Mouse (Mus musculus) midbrain, embryonic 15.5 days (tissue): Measurements from ENCODE around the gene Slc12a3. TPM values are rescaled to one million over a fixed set of nuclear protein-coding genes. Genes with fewer than 3 reads are reported as not detected.

Experiments used
- ATAC-seq: fragments of 200-750 bp; cut with Nextera tagmentation; replicated peaks from 2 replicates; pipeline ENCODE4 v1.8.0; 2017; ENCODE audit warnings: moderate TSS enrichment
- H3K27ac ChIP-seq: fragments of 300-500 bp; sonication (generic); 2 replicates; pipeline ENCODE4 v1.5.1; 2015; ENCODE audit warnings: mild to moderate bottlenecking, inconsistent platforms
- H3K27me3 ChIP-seq: fragments of 300-500 bp; sonication (generic); replicated peaks from 2 replicates; pipeline ENCODE4 v1.6.1; 2015; ENCODE audit warnings: inconsistent platforms
- H3K36me3 ChIP-seq: fragments of 300-500 bp; sonication (generic); replicated peaks from 2 replicates; pipeline ENCODE4 v1.6.1; 2015; ENCODE audit warnings: inconsistent platforms
- H3K4me1 ChIP-seq: fragments of 300-500 bp; sonication (generic); 2 replicates; pipeline ENCODE4 v1.6.1; 2015; ENCODE audit warnings: inconsistent platforms
- H3K4me2 ChIP-seq: fragments of 300-500 bp; sonication (generic); 2 replicates; pipeline ENCODE4 v1.6.1; 2015; ENCODE audit warnings: inconsistent platforms, mild to moderate bottlenecking, moderate library complexity
- H3K4me3 ChIP-seq: fragments of 300-500 bp; sonication (generic); 2 replicates; pipeline ENCODE4 v1.5.1; 2015; ENCODE audit warnings: mild to moderate bottlenecking, inconsistent platforms
- H3K9ac ChIP-seq: fragments of 300-500 bp; sonication (generic); 2 replicates; pipeline ENCODE4 v1.6.1; 2015; ENCODE audit warnings: mild to moderate bottlenecking, inconsistent platforms
- H3K9me3 ChIP-seq: fragments of 300-500 bp; sonication (generic); 2 replicates; pipeline ENCODE4 v1.6.1; 2016; ENCODE audit warnings: inconsistent platforms
- WGBS: fragments of 180-500 bp; shearing (Covaris S2); methylation state at CpG from one replicate; pipeline ENCODE4 v1.1.7; 2015; ENCODE audit warnings: mixed read lengths; 5-methylcytosine and 5-hydroxymethylcytosine counted together
- polyA plus RNA-seq: library from polyadenylated mRNA; unstranded; fragments of >200 nt; fragmentation: Nextera tagmentation; extraction: Ambion mirVana; gene quantifications from 2 replicates; pipeline ENCODE4 v1.2.1, GENCODE M21; 2015

Slc12a3 gene
- polyA plus RNA-seq, result 0.05 and 0.06 TPM in 2 replicates

- Histone ChIP-seq H3K27ac (no peak within 1 kb of the TSS), H3K9ac (no peak within 1 kb of the TSS), H3K36me3 (no peaks in the 10 kb centered on the region), H3K4me1 (no peaks in the 10 kb centered on the region), H3K27me3 (no peaks in the 10 kb centered on the region), H3K9me3 (no peaks in the 10 kb centered on the region), H3K4me2 (no peak within 1 kb of the TSS), H3K4me3 (no peak within 1 kb of the TSS)
- ATAC-seq, result 0 out of 2 replicates have a peak, but pooled peaks have one; percentile 30
- 83% methylated on average over 21 of the region's 21 CpGs for WGBS
Observed at GRCm38 (mm10) chr8:94328932-94329728, at the start of gene Slc12a3. TSS of gene Slc12a3 (plus strand) at chr8:94329201.

DNA sequence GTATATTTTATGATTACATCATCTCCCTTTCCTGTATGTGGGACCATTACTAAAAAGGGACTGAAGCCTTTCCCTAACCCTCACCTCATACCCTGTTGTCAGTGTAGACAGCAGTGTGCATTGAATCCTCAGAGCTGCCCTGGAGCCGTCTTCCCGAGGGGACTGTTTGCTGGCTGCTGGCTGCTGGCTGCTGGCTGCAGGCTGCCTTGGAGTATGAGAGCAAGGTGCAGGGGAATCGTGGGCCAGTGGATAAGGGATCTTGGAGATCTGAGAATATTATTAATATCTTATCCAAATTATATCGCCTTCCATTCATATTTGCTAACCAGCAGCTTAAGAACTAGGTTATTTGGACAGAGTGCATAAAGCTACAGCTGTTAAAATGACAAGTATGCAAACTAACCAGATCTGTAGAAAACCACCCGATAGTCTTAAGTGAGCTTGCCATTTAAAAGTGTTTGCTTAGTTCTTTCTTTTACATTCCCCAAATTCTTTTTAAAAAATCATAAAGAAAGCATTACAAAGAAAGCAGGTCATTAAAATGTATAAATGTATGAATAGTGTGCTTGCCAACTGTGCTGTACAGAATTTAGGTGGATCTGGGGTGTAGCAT lies 48.9 kb upstream of the Slc12a3 start:
- no peaks in the 10 kb centered on the region for H3K9me3 ChIP-seq
- WGBS, result 72% methylated on average over 5 of the region's 5 CpGs
- no peak overlapping the region for H3K27ac ChIP-seq
- no peaks in the 10 kb centered on the region for H3K36me3 ChIP-seq
- H3K4me3 ChIP-seq, result no peak overlapping the region
- no peaks in the 10 kb centered on the region for H3K27me3 ChIP-seq
- H3K4me2 ChIP-seq, result no peak overlapping the region
- H3K4me1 ChIP-seq, result no peaks in the 10 kb centered on the region
- no peak overlapping the region for H3K9ac ChIP-seq
- no peak for ATAC-seq

GRCm38 (mm10) chr8:94282453-94282985 lies 46.5 kb upstream of the Slc12a3 start:
- no peak for ATAC-seq
- no peaks in the 10 kb centered on the region for H3K36me3 ChIP-seq
- H3K4me2 ChIP-seq, result no peak overlapping the region
- no peak overlapping the region for H3K27ac ChIP-seq
- WGBS, result 80% methylated on average over 3 of the region's 3 CpGs
- no peaks in the 10 kb centered on the region for H3K9me3 ChIP-seq
- H3K9ac ChIP-seq, result no peak overlapping the region
- no peaks in the 10 kb centered on the region for H3K4me1 ChIP-seq
- no peak overlapping the region for H3K4me3 ChIP-seq
- H3K27me3 ChIP-seq, result no peaks in the 10 kb centered on the region

- Histone ChIP-seq H3K27me3 (no peaks in the 10 kb centered on the region), H3K4me1 (no peaks in the 10 kb centered on the region), H3K27ac (no peak overlapping the region), H3K4me2 (no peak overlapping the region), H3K36me3 (no peaks in the 10 kb centered on the region), H3K9me3 (no peaks in the 10 kb centered on the region), H3K4me3 (no peak overlapping the region), H3K9ac (no peak overlapping the region)
- ATAC-seq, result no peak
- WGBS, result 89% methylated on average over 7 of the region's 7 CpGs
Observed at GRCm38 (mm10) chr8:94284204-94284603, 44.8 kb upstream of the Slc12a3 start.

DNA sequence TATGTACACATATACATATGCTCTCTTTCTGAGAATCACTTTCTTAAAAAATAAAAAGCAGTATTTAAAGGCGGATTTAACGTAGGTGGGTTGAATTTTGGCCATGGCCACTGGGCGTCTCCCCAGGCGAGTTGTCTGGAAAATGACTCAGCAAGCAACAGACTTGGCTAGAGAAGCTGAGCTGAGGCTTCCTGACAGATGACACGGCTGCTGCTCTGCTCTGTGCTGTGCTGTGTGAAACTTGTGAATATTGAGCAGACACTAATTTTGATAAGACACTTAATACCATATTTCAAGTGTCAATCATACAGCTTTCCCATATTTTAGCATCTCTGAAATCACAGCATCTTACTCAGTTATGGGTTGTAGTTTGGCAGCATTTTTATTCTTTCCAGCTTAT lies 38.4 kb upstream of the Slc12a3 start:
- Histone ChIP-seq H3K4me3 (no peak overlapping the region), H3K27me3 (no peaks in the 10 kb centered on the region), H3K27ac (no peak overlapping the region), H3K4me2 (no peak overlapping the region), H3K9ac (no peak overlapping the region), H3K9me3 (no peaks in the 10 kb centered on the region), H3K4me1 (peaks cover 4% of the 10 kb centered on the region; the same call in 1 of the 2 replicates), H3K36me3 (peaks cover 11% of the 10 kb centered on the region; the same call in 1 of the 2 replicates)
- WGBS, result 95% methylated on average over 5 of the region's 5 CpGs
- no peak for ATAC-seq

DNA sequence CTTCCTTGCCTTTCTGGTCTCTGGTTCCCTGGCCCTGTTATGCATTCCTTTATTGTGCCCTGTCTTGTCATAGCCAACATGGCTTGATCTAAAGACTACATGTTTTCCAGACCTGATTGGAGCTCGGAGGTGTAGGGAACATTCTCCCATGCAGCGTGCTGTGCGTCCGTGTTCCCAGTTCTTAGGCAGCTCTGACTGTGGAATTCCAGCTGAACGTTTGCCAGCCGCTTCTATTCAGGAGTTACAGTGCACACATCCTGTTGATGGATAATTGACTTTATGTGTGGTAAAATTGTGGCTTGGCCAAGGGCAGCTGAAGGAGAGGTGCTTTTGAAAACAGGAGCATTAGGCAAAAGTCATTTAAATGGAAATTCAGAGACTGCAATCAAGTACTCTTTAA lies 36.9 kb upstream of the Slc12a3 start:
- H3K9me3 ChIP-seq, result no peaks in the 10 kb centered on the region
- no peak overlapping the region for H3K9ac ChIP-seq
- H3K36me3 ChIP-seq, result peaks cover 11% of the 10 kb centered on the region; the same call in 1 of the 2 replicates
- peak overlapping the region; percentile 55; the same call in 1 of the 2 replicates for H3K27ac ChIP-seq
- H3K4me2 ChIP-seq, result no peak overlapping the region
- ATAC-seq, result no peak
- H3K4me1 ChIP-seq, result peaks cover 7% of the 10 kb centered on the region; the same call in 1 of the 2 replicates
- H3K27me3 ChIP-seq, result no peaks in the 10 kb centered on the region
- no peak overlapping the region for H3K4me3 ChIP-seq
- 75% methylated on average over 6 of the region's 6 CpGs for WGBS

GRCm38 (mm10) chr8:94292626-94293025 lies 36.4 kb upstream of the Slc12a3 start:
- Histone ChIP-seq H3K4me1 (peaks cover 7% of the 10 kb centered on the region; the same call in 1 of the 2 replicates), H3K9me3 (no peaks in the 10 kb centered on the region), H3K4me2 (no peak overlapping the region), H3K27me3 (no peaks in the 10 kb centered on the region), H3K9ac (no peak overlapping the region), H3K4me3 (no peak overlapping the region), H3K27ac (no peak overlapping the region), H3K36me3 (peaks cover 11% of the 10 kb centered on the region; the same call in 1 of the 2 replicates)
- ATAC-seq, result no peak
- 90% methylated on average over 8 of the region's 8 CpGs for WGBS

- Histone ChIP-seq H3K27ac (no peak overlapping the region), H3K4me3 (no peak overlapping the region), H3K9ac (no peak overlapping the region), H3K4me2 (no peak overlapping the region), H3K27me3 (no peaks in the 10 kb centered on the region), H3K4me1 (peaks cover 7% of the 10 kb centered on the region; the same call in 1 of the 2 replicates), H3K9me3 (no peaks in the 10 kb centered on the region), H3K36me3 (peaks cover 12% of the 10 kb centered on the region; the same call in 1 of the 2 replicates)
- ATAC-seq, result no peak
- 77% methylated on average over 6 of the region's 6 CpGs for WGBS
Observed at GRCm38 (mm10) chr8:94295687-94296086, 33.3 kb upstream of the Slc12a3 start.

GRCm38 (mm10) chr8:94296312-94296991 lies 32.5 kb upstream of the Slc12a3 start:
- 82% methylated on average over 9 of the region's 9 CpGs for WGBS
- no peak for ATAC-seq
- no peaks in the 10 kb centered on the region for H3K9me3 ChIP-seq
- H3K4me1 ChIP-seq, result peaks cover 7% of the 10 kb centered on the region; the same call in 1 of the 2 replicates
- no peak overlapping the region for H3K27ac ChIP-seq
- no peak overlapping the region for H3K4me3 ChIP-seq
- no peak overlapping the region for H3K4me2 ChIP-seq
- no peaks in the 10 kb centered on the region for H3K27me3 ChIP-seq
- peaks cover 15% of the 10 kb centered on the region; the same call in 1 of the 2 replicates for H3K36me3 ChIP-seq
- H3K9ac ChIP-seq, result no peak overlapping the region

- H3K36me3 ChIP-seq, result peaks cover 20% of the 10 kb centered on the region; the same call in 1 of the 2 replicates
- 61% methylated on average over 6 of the region's 6 CpGs for WGBS
- ATAC-seq, result no peak
- no peaks in the 10 kb centered on the region for H3K27me3 ChIP-seq
- H3K9ac ChIP-seq, result no peak overlapping the region
- H3K9me3 ChIP-seq, result no peaks in the 10 kb centered on the region
- no peak overlapping the region for H3K27ac ChIP-seq
- H3K4me3 ChIP-seq, result no peak overlapping the region
- H3K4me2 ChIP-seq, result no peak overlapping the region
- peaks cover 5% of the 10 kb centered on the region; the same call in 1 of the 2 replicates for H3K4me1 ChIP-seq
Observed at GRCm38 (mm10) chr8:94297101-94297500, 31.9 kb upstream of the Slc12a3 start.

DNA sequence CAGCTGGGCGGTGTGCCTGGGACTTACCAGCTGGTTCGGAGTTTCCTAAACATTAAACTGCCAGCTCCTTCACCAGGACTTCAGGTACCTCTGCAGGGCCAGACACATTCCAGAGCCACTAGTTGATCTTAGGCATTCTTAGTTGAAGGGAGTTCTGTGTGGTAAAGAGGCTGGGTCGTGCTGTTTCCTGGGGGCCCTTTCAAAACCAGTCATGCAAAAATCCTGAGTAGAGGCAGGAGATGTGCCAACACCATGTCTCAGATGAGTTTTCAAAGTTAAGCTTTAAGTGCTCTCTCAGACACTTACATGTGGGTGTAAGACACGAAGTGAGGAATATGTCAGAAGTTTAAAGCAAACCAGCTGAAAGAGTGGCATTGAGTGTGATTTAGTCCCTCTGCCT lies 28.2 kb upstream of the Slc12a3 start:
- no peak for ATAC-seq
- H3K27ac ChIP-seq, result no peak overlapping the region
- H3K4me3 ChIP-seq, result no peak overlapping the region
- H3K9me3 ChIP-seq, result no peaks in the 10 kb centered on the region
- H3K27me3 ChIP-seq, result no peaks in the 10 kb centered on the region
- H3K4me1 ChIP-seq, result 0 out of 2 replicates have a peak, but pooled peaks cover 4% of the 10 kb centered on the region
- WGBS, result 69% methylated on average over 4 of the region's 4 CpGs
- no peak overlapping the region for H3K4me2 ChIP-seq
- peaks cover 30% of the 10 kb centered on the region; the same call in 1 of the 2 replicates for H3K36me3 ChIP-seq
- H3K9ac ChIP-seq, result no peak overlapping the region

DNA sequence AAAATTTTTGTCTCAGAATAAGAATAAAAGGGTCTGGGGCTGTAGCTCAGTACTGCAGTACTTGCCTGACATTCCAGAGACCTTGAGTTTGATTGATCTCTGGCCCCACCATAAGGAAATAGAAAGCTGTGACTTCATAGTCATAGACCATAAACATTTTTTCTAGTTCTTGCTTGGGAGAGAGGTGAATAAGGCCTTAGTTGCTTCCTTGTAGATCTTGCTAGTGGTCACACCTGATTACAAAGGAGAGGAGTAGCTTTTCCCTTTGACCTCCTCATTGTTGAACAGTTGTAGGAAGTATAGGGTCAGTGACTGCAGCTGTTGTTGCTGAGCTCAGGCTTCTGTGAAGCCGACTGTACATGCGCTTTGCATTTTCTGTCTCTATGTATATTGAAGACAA lies 24.6 kb upstream of the Slc12a3 start:
- no peaks in the 10 kb centered on the region for H3K4me1 ChIP-seq
- no peak overlapping the region for H3K4me3 ChIP-seq
- H3K9me3 ChIP-seq, result no peaks in the 10 kb centered on the region
- no peak overlapping the region for H3K4me2 ChIP-seq
- peaks cover 54% of the 10 kb centered on the region for H3K36me3 ChIP-seq
- no peak overlapping the region for H3K27ac ChIP-seq
- no peaks in the 10 kb centered on the region for H3K27me3 ChIP-seq
- ATAC-seq, result no peak
- H3K9ac ChIP-seq, result no peak overlapping the region
- 95% methylated on average over 2 of the region's 2 CpGs for WGBS
